Mouse (Mus musculus) midbrain, embryonic 12.5 days (tissue): ENCODE data around the gene Med19. TPM values are rescaled to one million over a fixed set of nuclear protein-coding genes. Genes with fewer than 3 reads are reported as not detected.

ENCODE experiments used
- ATAC-seq: fragments of 200-750 bp; cut with Nextera tagmentation; 2 replicates; pipeline ENCODE4 v1.8.0; 2017; ENCODE audit warnings: low read depth, moderate TSS enrichment, moderate library complexity; ENCODE audit not compliant: low FRiP score
- H3K27ac ChIP-seq: fragments of 300-500 bp; sonication (generic); replicated peaks from 2 replicates; pipeline ENCODE4 v1.5.1; 2016; ENCODE audit warnings: mild to moderate bottlenecking
- H3K27me3 ChIP-seq: fragments of 300-500 bp; sonication (generic); 2 replicates; pipeline ENCODE4 v1.6.1; 2016; ENCODE audit warnings: mild to moderate bottlenecking
- H3K36me3 ChIP-seq: fragments of 300-500 bp; sonication (generic); 2 replicates; pipeline ENCODE4 v1.6.1; 2016
- H3K4me1 ChIP-seq: fragments of 300-500 bp; sonication (generic); 2 replicates; pipeline ENCODE4 v1.6.1; 2016
- H3K4me2 ChIP-seq: fragments of 300-500 bp; sonication (generic); replicated peaks from 2 replicates; pipeline ENCODE4 v1.6.1; 2016; ENCODE audit warnings: mild to moderate bottlenecking, moderate library complexity
- H3K4me3 ChIP-seq: fragments of 300-500 bp; sonication (generic); 2 replicates; pipeline ENCODE4 v1.5.1; 2016; ENCODE audit warnings: mild to moderate bottlenecking
- H3K9ac ChIP-seq: fragments of 300-500 bp; sonication (generic); replicated peaks from 2 replicates; pipeline ENCODE4 v1.6.1; 2016; ENCODE audit warnings: mild to moderate bottlenecking, moderate library complexity
- H3K9me3 ChIP-seq: fragments of 300-500 bp; sonication (generic); 2 replicates; pipeline ENCODE4 v1.6.1; 2016; ENCODE audit warnings: mild to moderate bottlenecking
- WGBS: fragments of 180-500 bp; shearing (Covaris S2); methylation state at CpG from one replicate; pipeline ENCODE4 v1.1.7; 2016; 5-methylcytosine and 5-hydroxymethylcytosine counted together
- polyA plus RNA-seq: library from polyadenylated mRNA; unstranded; fragments of >200 nt; fragmentation: Nextera tagmentation; extraction: Ambion mirVana; gene quantifications from 2 replicates; pipeline ENCODE4 v1.2.1, GENCODE M21; 2016

Med19 gene
- polyA plus RNA-seq, 1 experiment from 2014 or later = 51.8 TPM

DNA sequence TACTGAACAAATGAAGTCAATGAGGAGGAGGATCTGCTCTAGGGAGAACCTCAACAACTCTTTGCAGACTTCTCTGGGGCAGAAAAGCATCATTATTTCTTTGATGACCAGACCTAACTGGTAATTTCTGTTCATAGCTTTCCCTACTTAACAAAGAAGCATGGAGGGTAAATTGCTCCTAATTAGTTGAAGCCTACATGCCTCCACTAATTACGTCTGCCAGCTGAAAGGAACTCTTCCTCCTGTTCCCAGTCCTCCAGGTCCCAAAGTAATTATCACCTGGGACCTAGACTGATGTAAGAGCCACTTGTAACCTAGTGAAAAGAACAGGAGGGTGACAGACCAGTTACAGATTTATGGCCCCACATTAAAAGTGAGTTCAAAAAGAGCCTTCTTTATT lies 29.3 kb downstream of the Med19 start:
- H3K9ac ChIP-seq = no peak overlapping the region
- ATAC-seq = no peak; the same call in 1 of the 2 replicates
- H3K9me3 ChIP-seq = no peaks in the 10 kb centered on the region
- WGBS = 76% methylated on average over 1 of the region's 1 CpGs
- H3K27me3 ChIP-seq = no peaks in the 10 kb centered on the region
- no peak overlapping the region for H3K27ac ChIP-seq
- no peak overlapping the region for H3K4me3 ChIP-seq
- peaks cover 12% of the 10 kb centered on the region; the same call in 1 of the 2 replicates for H3K4me1 ChIP-seq
- no peak overlapping the region for H3K4me2 ChIP-seq
- peaks cover 50% of the 10 kb centered on the region for H3K36me3 ChIP-seq

DNA sequence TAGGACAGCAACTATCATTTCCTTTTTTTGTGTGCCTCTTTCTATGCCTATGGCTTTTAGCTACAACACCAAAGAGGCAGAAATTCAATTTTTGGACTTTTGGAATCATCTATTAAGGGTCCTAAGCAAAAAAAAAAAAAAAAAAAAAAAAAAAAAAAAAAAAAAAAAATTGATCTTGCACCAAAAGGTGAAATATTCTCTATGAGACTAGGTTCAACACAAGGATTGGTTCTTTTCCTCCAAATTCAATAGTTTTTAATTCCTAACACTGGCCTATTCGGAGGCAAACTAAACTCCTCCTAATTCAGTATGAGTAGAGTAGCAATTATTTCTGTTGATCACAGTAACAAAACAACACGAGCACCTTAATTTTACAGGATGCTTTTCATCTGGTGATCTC lies 33.7 kb downstream of the Med19 start:
- H3K36me3 ChIP-seq = peaks cover 33% of the 10 kb centered on the region
- WGBS = 88% methylated on average over 2 of the region's 2 CpGs
- no peak for ATAC-seq

DNA sequence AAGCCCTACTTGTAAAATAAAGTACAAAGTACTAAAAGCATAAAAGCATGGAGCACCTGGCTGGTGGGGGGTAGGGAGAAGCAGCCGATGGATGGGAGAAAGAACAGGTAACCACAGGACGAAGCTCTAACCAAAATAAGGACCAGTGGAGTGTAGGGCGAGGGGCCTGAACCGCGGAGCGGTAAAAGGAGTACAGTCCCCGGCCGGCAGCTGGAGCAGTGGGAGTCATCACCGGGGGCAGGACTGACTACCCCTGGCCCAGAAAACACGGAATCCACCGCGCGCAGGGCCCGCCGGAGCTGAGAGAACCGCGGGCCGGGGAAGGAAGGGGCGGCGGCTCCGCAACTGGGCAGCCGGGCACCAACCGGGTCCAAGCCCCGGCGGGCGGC lies 36.2 kb downstream of the Med19 start:
- Histone ChIP-seq H3K27ac (peak overlapping the region; percentile 97), H3K4me3 (peak overlapping the region; percentile 96), H3K27me3 (no peaks in the 10 kb centered on the region), H3K9me3 (no peaks in the 10 kb centered on the region), H3K4me1 (peaks cover 16% of the 10 kb centered on the region), H3K4me2 (peak overlapping the region; percentile 81), H3K36me3 (peaks cover 16% of the 10 kb centered on the region), H3K9ac (peak overlapping the region; percentile 94)
- 1% methylated on average over 24 of the region's 26 CpGs for WGBS
- peak; percentile 16 for ATAC-seq

More for the DNA sequence above, 33.7 kb downstream of the Med19 start:
- Histone ChIP-seq H3K4me2 (no peak overlapping the region), H3K9me3 (no peaks in the 10 kb centered on the region), H3K27me3 (no peaks in the 10 kb centered on the region), H3K4me1 (peaks cover 26% of the 10 kb centered on the region), H3K4me3 (no peak overlapping the region), H3K27ac (no peak overlapping the region), H3K9ac (no peak overlapping the region)

DNA sequence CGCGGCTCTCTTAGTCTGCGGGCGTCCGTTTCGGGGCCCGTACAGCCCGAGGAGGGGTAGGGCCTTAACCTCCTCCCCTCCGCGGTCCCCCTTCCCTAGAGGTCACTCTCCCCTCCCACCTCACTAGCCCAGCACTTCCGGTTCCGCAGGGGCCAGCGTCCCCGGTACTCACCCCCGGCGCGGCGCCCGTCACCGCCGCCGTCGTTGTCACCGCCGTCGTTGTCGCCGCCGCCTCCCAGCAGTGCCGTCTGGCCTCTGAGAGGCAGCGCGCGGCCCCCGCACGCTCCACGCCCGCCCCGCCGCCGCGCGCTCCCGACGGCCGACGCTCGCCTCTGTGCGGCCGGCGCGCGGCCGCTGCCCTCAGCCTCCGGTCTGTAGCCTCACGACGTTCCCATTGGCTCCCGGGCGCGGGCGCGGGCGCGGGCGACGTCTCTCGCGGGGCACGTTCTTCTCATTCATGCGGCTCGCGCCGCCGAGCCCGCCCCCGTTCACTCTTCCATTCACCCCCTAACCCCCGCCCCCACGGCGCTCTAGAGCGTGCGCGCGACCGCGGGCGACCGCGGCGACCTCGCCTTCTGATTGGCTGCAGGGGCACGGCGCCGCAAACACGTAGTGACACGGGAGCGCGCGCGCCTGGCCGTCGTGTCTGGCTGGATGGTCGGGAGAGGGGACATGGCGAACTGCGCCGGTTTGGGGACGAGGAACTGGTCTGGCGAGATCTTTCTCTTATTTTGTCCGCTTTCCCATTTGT lies 36.8 kb downstream of the Med19 start, which contains the start of gene Zdhhc5:
TSS of gene Zdhhc5 (minus strand) at position 370 of the 751 bp plus-strand sequence.
- Histone ChIP-seq H3K9me3 (no peaks in the 10 kb centered on the region), H3K9ac (peak within 1 kb of the TSS; percentile 94), H3K4me1 (peaks cover 16% of the 10 kb centered on the region), H3K4me3 (peak within 1 kb of the TSS; percentile 96), H3K27ac (peak within 1 kb of the TSS; percentile 97), H3K4me2 (peak within 1 kb of the TSS; percentile 81), H3K36me3 (peaks cover 12% of the 10 kb centered on the region), H3K27me3 (no peaks in the 10 kb centered on the region)
- ATAC-seq = peak; percentile 97
- under 1% methylated on average over 81 of the region's 107 CpGs for WGBS

DNA sequence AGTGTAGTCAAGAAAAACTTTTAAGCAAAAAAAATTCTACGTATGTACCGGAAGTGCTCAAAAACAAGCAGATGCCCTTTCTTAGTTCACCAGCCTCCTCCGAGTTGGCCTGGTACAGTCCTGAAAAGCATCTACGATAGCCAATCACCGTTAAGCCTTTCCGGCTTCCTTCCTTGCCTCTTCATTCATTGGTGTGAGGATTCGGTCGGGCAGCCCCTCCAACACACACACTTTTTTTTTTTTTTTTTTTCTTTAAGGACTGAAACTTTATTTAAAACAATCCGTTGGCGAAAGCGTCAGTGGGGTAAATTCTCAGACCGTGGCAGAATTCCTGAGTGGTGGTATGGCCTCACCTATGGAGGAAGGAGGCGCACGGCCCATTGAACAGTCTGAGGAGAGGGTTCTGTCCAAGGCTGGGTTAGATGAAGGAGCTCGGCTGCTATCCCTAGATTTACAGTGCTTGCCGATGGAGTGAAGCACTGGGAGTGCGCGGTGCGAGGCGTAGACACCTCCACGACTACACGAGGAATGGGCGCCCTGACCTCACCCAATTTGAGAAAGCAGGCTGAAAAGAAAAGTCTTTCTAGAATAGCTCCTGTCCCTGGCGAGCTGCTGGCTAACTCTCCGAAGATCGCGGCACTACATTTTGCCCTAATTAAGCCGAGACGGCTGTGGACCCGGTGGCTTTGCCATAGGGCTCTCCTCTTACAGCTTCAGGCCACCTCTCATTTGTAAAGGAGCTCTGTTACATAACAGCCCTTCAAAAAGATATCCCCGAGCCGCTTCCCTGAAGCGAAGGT lies 37.6 kb downstream of the Med19 start:
- peak; percentile 94 for ATAC-seq
- H3K9ac ChIP-seq = peak overlapping the region; percentile 94
- WGBS = under 1% methylated on average over 33 of the region's 33 CpGs
- H3K4me3 ChIP-seq = peak overlapping the region; percentile 96
- H3K4me2 ChIP-seq = peak overlapping the region; percentile 81
- H3K36me3 ChIP-seq = peaks cover 4% of the 10 kb centered on the region; the same call in 1 of the 2 replicates
- peak overlapping the region; percentile 97 for H3K27ac ChIP-seq
- H3K4me1 ChIP-seq = peaks cover 16% of the 10 kb centered on the region
- no peaks in the 10 kb centered on the region for H3K27me3 ChIP-seq
- no peaks in the 10 kb centered on the region for H3K9me3 ChIP-seq

DNA sequence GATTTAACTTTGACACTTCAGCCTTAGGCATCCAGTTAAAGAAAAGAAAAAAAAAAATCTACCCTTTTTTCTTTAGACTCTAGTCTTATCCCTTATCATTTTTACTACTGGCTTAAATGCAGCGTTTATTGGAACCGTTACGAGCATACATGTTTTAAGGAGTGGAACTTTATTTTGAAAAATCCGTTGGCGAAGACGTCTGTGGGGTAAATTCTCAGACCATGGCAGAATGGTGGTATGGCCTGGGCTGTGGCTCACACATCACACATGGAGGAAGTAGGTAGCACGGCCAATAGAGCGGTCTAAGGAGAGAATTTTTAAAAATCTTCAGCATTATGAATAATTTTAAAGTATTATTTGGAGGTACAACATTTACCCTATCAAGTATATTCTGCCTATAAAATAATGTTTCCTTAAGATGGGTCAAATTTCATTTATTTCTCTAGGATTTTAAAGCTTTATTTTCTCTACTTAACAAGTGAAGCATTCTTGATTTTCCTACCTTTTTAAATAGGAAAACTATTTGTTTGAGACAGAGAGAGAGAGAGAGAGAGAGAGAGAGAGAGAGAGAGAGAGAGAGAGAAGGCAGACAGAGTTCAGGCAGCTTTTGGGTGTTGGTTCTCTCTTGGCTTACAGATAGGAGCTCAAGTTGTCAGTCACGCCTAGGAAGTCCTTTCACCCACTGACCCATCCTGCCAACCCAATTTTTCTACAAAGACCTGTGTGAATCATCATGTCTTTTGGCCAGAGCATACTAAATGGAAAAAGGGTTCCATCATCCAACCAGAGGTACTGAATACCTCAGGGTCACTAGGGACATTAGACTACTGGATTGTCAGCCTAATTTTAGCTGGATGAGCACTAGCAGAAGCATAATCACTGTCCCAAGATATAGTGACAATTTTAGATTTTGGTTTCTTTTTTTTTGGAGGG lies 38.5 kb downstream of the Med19 start:
- H3K27ac ChIP-seq = peak overlapping the region; percentile 97; the same call in 1 of the 2 replicates
- H3K4me2 ChIP-seq = peak overlapping the region; percentile 81
- WGBS = 39% methylated on average over 9 of the region's 9 CpGs
- H3K4me3 ChIP-seq = peak overlapping the region; percentile 96
- peak overlapping the region; percentile 71 for H3K9ac ChIP-seq
- H3K36me3 ChIP-seq = peaks cover 7% of the 10 kb centered on the region
- no peaks in the 10 kb centered on the region for H3K27me3 ChIP-seq
- H3K4me1 ChIP-seq = peaks cover 16% of the 10 kb centered on the region
- ATAC-seq = no peak
- no peaks in the 10 kb centered on the region for H3K9me3 ChIP-seq

DNA sequence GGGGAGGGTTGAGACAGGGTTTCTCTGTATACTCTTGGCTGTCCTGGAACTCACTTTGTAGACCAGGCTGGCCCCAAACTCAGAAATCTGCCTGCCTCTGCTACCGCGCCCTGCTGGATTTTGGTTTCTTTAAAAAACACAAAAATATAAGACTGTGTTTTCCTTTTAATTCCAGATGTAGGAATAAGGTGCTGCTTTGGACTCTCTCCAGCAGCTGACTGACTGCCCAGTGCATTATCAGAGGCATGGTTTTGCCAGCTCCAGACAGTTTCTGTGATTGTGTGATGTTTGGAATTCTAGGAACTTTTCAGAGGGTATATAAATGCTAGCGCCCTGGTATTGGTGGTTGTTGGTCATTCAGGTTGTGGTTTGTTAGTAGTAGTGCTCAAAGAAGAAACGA lies 39.2 kb downstream of the Med19 start:
- Histone ChIP-seq H3K9me3 (no peaks in the 10 kb centered on the region), H3K27ac (no peak overlapping the region), H3K36me3 (peaks cover 11% of the 10 kb centered on the region), H3K4me1 (peaks cover 16% of the 10 kb centered on the region), H3K4me3 (no peak overlapping the region), H3K27me3 (no peaks in the 10 kb centered on the region), H3K9ac (no peak overlapping the region), H3K4me2 (no peak overlapping the region)
- WGBS = 96% methylated on average over 4 of the region's 4 CpGs
- ATAC-seq = no peak

DNA sequence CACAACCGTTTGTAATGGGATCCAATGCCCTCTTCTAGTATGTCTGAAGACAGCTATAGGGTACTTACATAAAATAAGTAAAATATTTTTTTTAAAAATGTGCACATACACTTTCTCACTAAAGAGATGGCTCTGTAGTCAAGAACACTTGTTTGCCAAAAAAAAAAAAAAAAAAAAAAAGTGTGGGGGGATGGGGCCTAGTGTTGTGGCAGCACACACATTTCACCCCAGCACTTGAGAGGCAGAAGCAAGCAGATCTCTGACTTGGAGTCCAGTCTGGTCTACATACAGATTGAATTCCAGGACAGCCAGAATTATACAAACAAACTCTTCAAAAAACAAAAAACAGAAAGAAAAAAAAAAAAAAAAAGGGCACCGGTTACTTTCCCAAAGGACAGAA lies 42.5 kb downstream of the Med19 start:
- no peak overlapping the region for H3K4me3 ChIP-seq
- no peaks in the 10 kb centered on the region for H3K27me3 ChIP-seq
- no peaks in the 10 kb centered on the region for H3K9me3 ChIP-seq
- H3K9ac ChIP-seq = no peak overlapping the region
- peaks cover 8% of the 10 kb centered on the region; the same call in 1 of the 2 replicates for H3K4me1 ChIP-seq
- no peak overlapping the region for H3K4me2 ChIP-seq
- peaks cover 27% of the 10 kb centered on the region for H3K36me3 ChIP-seq
- no peak for ATAC-seq
- 88% methylated on average over 2 of the region's 2 CpGs for WGBS
- H3K27ac ChIP-seq = no peak overlapping the region

DNA sequence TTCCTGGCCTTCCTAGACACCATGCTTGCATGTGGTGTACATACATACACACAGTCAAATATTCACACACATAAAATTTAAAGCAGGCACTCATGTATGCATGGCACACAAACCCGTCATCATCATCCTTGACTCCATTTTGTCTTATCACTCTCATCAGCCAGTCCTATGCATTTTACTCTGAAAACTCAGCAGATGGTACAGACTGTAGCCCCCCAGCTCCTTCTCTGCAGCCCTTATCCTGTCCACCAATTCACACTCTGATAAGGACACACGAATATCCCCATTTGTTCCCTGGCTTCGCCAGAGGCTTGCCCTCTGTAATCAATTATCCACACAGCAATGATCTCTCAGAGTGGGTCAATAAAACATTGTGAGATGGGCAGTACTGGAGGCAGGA lies 43.0 kb downstream of the Med19 start:
- peaks cover 27% of the 10 kb centered on the region for H3K36me3 ChIP-seq
- H3K4me2 ChIP-seq = no peak overlapping the region
- no peak overlapping the region for H3K27ac ChIP-seq
- 89% methylated on average over 3 of the region's 3 CpGs for WGBS
- no peak overlapping the region for H3K9ac ChIP-seq
- no peak overlapping the region for H3K4me3 ChIP-seq
- H3K9me3 ChIP-seq = no peaks in the 10 kb centered on the region
- H3K27me3 ChIP-seq = no peaks in the 10 kb centered on the region
- no peak for ATAC-seq
- peaks cover 13% of the 10 kb centered on the region for H3K4me1 ChIP-seq

DNA sequence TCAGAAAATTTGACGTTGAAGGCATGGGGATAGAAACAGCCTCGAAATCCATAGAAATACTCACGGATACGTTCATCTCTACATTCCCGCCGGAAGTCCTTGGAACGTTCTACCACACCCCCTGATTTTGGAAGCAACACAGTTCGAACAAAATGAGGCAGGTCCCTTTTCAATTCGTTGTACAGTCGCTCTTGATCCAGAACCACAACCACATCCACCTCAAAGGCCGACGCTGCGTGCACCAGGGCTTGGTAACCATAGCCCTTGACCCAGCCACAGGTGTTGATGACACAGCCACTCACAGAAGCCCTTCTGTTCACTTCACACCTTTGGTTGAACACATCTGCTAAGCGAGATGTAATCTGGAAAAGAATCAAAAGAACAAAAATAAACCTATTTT lies 45.7 kb downstream of the Med19 start:
- no peak for ATAC-seq
- H3K27me3 ChIP-seq = no peaks in the 10 kb centered on the region
- no peak overlapping the region for H3K27ac ChIP-seq
- H3K4me1 ChIP-seq = peaks cover 17% of the 10 kb centered on the region
- H3K36me3 ChIP-seq = peaks cover 27% of the 10 kb centered on the region
- H3K4me3 ChIP-seq = no peak overlapping the region
- WGBS = 97% methylated on average over 14 of the region's 14 CpGs
- H3K9me3 ChIP-seq = no peaks in the 10 kb centered on the region
- no peak overlapping the region for H3K4me2 ChIP-seq
- H3K9ac ChIP-seq = no peak overlapping the region

DNA sequence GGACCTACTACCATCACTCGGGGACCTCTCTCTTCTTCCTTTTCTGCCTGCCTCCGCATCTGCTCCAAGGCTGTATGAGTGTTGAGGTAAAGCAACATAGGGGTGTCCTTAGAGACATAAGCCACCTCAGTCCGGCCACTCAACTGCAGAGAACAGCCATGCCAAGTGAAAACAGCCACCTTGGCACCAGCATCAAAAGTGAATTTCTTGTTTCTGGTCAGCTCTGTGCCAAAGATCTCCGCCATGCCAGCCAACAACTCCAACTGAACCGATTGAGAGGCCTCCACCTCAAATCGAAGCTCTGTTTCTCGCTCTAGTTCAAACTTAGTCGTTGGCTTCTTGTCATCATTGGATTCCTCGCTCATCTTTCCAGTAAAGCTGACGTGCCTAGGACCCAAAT lies 47.6 kb downstream of the Med19 start:
- Histone ChIP-seq H3K27me3 (no peaks in the 10 kb centered on the region), H3K9me3 (no peaks in the 10 kb centered on the region), H3K9ac (no peak overlapping the region; the same call in 1 of the 2 replicates), H3K27ac (no peak overlapping the region), H3K4me3 (peak overlapping the region; percentile 66), H3K4me2 (peak overlapping the region; percentile 94), H3K4me1 (peaks cover 17% of the 10 kb centered on the region), H3K36me3 (peaks cover 27% of the 10 kb centered on the region)
- no peak for ATAC-seq
- WGBS = 94% methylated on average over 10 of the region's 10 CpGs
